Mouse (Mus musculus) cortical plate, adult 2 months (tissue): ENCODE results near the gene Rgma.

Experiments used
- CTCF ChIP-seq: fragments of 200-500 bp; IDR thresholded peaks from 2 replicates; pipeline ENCODE4 v1.5.1; 2011; ENCODE audit warnings: mild to moderate bottlenecking, control low read depth, low read length; ENCODE audit not compliant: insufficient read depth; ENCODE audit errors: extremely low read depth
- POLR2A ChIP-seq: fragments of 200-500 bp; IDR thresholded peaks from 2 replicates; pipeline ENCODE4 v1.6.1; 2011; ENCODE audit warnings: mild to moderate bottlenecking, low read length, control low read depth; ENCODE audit not compliant: insufficient read depth; ENCODE audit errors: extremely low read depth

- no peak for TF ChIP-seq POLR2A
- no peak for TF ChIP-seq CTCF
Measured at GRCm38 (mm10) chr7:73451594-73451993, 76.3 kb downstream of the Rgma start.
